ENCODE assay signal across 9 mouse cellular contexts in genomic region chr5:64861471-64862199, GRCm38 (mm10). TPM values are rescaled to one million over a fixed set of nuclear protein-coding genes. Genes with fewer than 3 reads are reported as not detected.
DNase-seq lines count a peak whose midpoint lies in the region; ATAC-seq and TF ChIP-seq lines count a peak whose summit lies in the region.
"Had no signal": no experiment of that assay in that cellular context is flagged by ENCODE, and none has a peak within 500 bp of the region (broad histone marks: within the 10 kb centered on the region; RNA-seq: fewer than 3 reads in every experiment).

No protein-coding gene starts in this region.

- ATAC-seq in hindbrain, embryonic 12.5 days (ENCODE audit: low FRiP score), result no peak
- ATAC-seq in hindbrain, embryonic 11.5 days (ENCODE audit: low FRiP score), result no peak
- ATAC-seq in forebrain, postnatal 0 days, result peak; percentile 5; the same call in 1 of the 2 replicates
- ATAC-seq in lung, embryonic 16.5 days (ENCODE audit: low read depth), result peak; percentile 72

- no peaks in the 10 kb centered on the region for H3K36me3 ChIP-seq in hindbrain, embryonic 12.5 days
- H3K36me3 ChIP-seq in hindbrain, embryonic 11.5 days (ENCODE audit: control insufficient read depth, insufficient read depth, low read length), result no peaks in the 10 kb centered on the region
- no peaks in the 10 kb centered on the region for H3K36me3 ChIP-seq in ES-Bruce4 (ENCODE audit: control insufficient read depth, insufficient read depth, low read length, poor library complexity, severe bottlenecking)
- no peaks in the 10 kb centered on the region for H3K36me3 ChIP-seq in forebrain, postnatal 0 days (ENCODE audit: insufficient read depth)
- no peaks in the 10 kb centered on the region for H3K36me3 ChIP-seq in kidney, adult 2 months (ENCODE audit: control insufficient read depth, insufficient read depth, low read length)
- no peaks in the 10 kb centered on the region for H3K36me3 ChIP-seq in lung, embryonic 16.5 days (ENCODE audit: control insufficient read depth, insufficient read depth, low read length)
- H3K36me3 ChIP-seq: neural tube, embryonic 12.5 days had no signal

- intact Hi-C loops in left cerebral cortex, adult 2 months (cut with DNase I), result loop anchor here (5.0 kb wide), 1 partner anchor 34 kb away; no protein-coding TSS in a partner anchor

- H3K9me3 ChIP-seq in hindbrain, embryonic 12.5 days (replicated peaks), result no peaks in the 10 kb centered on the region
- no peaks in the 10 kb centered on the region for H3K9me3 ChIP-seq in hindbrain, embryonic 11.5 days (ENCODE audit: control insufficient read depth, low read length)
- H3K9me3 ChIP-seq in ES-Bruce4 (replicated peaks; ENCODE audit: control insufficient read depth, insufficient read depth, low read length, poor library complexity, severe bottlenecking), result no peaks in the 10 kb centered on the region
- H3K9me3 ChIP-seq in forebrain, postnatal 0 days (ENCODE audit: low read length), result no peaks in the 10 kb centered on the region
- no peaks in the 10 kb centered on the region for H3K9me3 ChIP-seq in lung, embryonic 16.5 days (ENCODE audit: control insufficient read depth, low read length)
- H3K9me3 ChIP-seq: neural tube, embryonic 12.5 days had no signal

- 0 out of 2 replicates have a peak overlapping the region, but pooled peaks have one; percentile 5 for H3K27ac ChIP-seq in hindbrain, embryonic 12.5 days
- no peak overlapping the region for H3K27ac ChIP-seq in hindbrain, embryonic 11.5 days (ENCODE audit: low read depth, low read length)
- peak overlapping the region; percentile 96 for H3K27ac ChIP-seq in ES-Bruce4 (ENCODE audit: insufficient read depth, low read length)
- no peak overlapping the region for H3K27ac ChIP-seq in forebrain, postnatal 0 days (ENCODE audit: low read depth, low read length)
- H3K27ac ChIP-seq in kidney, adult 2 months (ENCODE audit: insufficient read depth, low read depth, low read length), result peak overlapping the region; percentile 95
- H3K27ac ChIP-seq in lung, embryonic 16.5 days (ENCODE audit: low read length), result peak overlapping the region; percentile 90
- no peak overlapping the region for H3K27ac ChIP-seq in left cerebral cortex, adult 2 months
- H3K27ac ChIP-seq: neural tube, embryonic 12.5 days had no signal

- TF ChIP-seq EP300 in ES-Bruce4 (IDR thresholded peaks at IDR 0.05; ENCODE audit: insufficient read depth, low read depth, low read length), result 0 out of 2 replicates have a peak, but pooled peaks have one; percentile 56

- no peak overlapping the region for H3K9ac ChIP-seq in hindbrain, embryonic 12.5 days
- no peak overlapping the region for H3K9ac ChIP-seq in hindbrain, embryonic 11.5 days (ENCODE audit: low read depth, low read length)
- H3K9ac ChIP-seq in ES-Bruce4 (ENCODE audit: low read depth, poor library complexity, severe bottlenecking), result peak overlapping the region; percentile 47
- no peak overlapping the region for H3K9ac ChIP-seq in forebrain, postnatal 0 days
- peak overlapping the region; percentile 20 for H3K9ac ChIP-seq in lung, embryonic 16.5 days (ENCODE audit: low read length)
- H3K9ac ChIP-seq: neural tube, embryonic 12.5 days had no signal

- H3K4me1 ChIP-seq in hindbrain, embryonic 12.5 days, result peaks cover 17% of the 10 kb centered on the region; the same call in 1 of the 2 replicates
- no peaks in the 10 kb centered on the region for H3K4me1 ChIP-seq in hindbrain, embryonic 11.5 days (replicated peaks; ENCODE audit: control insufficient read depth, insufficient read depth, low read length)
- peaks cover 8% of the 10 kb centered on the region for H3K4me1 ChIP-seq in ES-Bruce4 (ENCODE audit: control insufficient read depth, insufficient read depth, low read length)
- H3K4me1 ChIP-seq in forebrain, postnatal 0 days (ENCODE audit: insufficient read depth), result peaks cover 7% of the 10 kb centered on the region; the same call in 1 of the 2 replicates
- peaks cover 21% of the 10 kb centered on the region for H3K4me1 ChIP-seq in kidney, adult 2 months (ENCODE audit: control insufficient read depth, insufficient read depth, low read length)
- peaks cover 32% of the 10 kb centered on the region for H3K4me1 ChIP-seq in lung, embryonic 16.5 days (replicated peaks; ENCODE audit: control insufficient read depth, insufficient read depth, low read length)

- no peaks in the 10 kb centered on the region for H3K27me3 ChIP-seq in hindbrain, embryonic 12.5 days
- no peaks in the 10 kb centered on the region for H3K27me3 ChIP-seq in hindbrain, embryonic 11.5 days (ENCODE audit: control insufficient read depth, insufficient read depth, low read length)
- no peaks in the 10 kb centered on the region for H3K27me3 ChIP-seq in ES-Bruce4 (ENCODE audit: control insufficient read depth, insufficient read depth, low read length, poor library complexity, severe bottlenecking)
- no peaks in the 10 kb centered on the region for H3K27me3 ChIP-seq in forebrain, postnatal 0 days (ENCODE audit: insufficient read depth, low read length)
- no peaks in the 10 kb centered on the region for H3K27me3 ChIP-seq in kidney, adult 2 months (replicated peaks; ENCODE audit: control insufficient read depth, insufficient read depth, low read length)
- H3K27me3 ChIP-seq in lung, embryonic 16.5 days (ENCODE audit: control insufficient read depth, insufficient read depth, low read depth, low read length), result no peaks in the 10 kb centered on the region
- H3K27me3 ChIP-seq: neural tube, embryonic 12.5 days had no signal

- no peak overlapping the region for H3K4me3 ChIP-seq in hindbrain, embryonic 12.5 days
- H3K4me3 ChIP-seq in hindbrain, embryonic 11.5 days (ENCODE audit: low read depth, low read length), result no peak overlapping the region
- peak overlapping the region; percentile 22 for H3K4me3 ChIP-seq in ES-Bruce4 (ENCODE audit: low read depth, low read length)
- H3K4me3 ChIP-seq in forebrain, postnatal 0 days (ENCODE audit: low read depth, low read length), result no peak overlapping the region
- H3K4me3 ChIP-seq in kidney, adult 2 months (ENCODE audit: insufficient read depth, low read depth, low read length), result peak overlapping the region; percentile 24; the same call in 1 of the 2 replicates
- peak overlapping the region; percentile 12 for H3K4me3 ChIP-seq in lung, embryonic 16.5 days (ENCODE audit: low read length)
- no peak overlapping the region; the same call in 1 of the 2 replicates for H3K4me3 ChIP-seq in left cerebral cortex, adult 2 months
- H3K4me3 ChIP-seq: neural tube, embryonic 12.5 days had no signal

- 68% methylated on average over 17 of the region's 17 CpGs for WGBS in hindbrain, embryonic 12.5 days
- WGBS in hindbrain, embryonic 11.5 days, result 74% methylated on average over 17 of the region's 17 CpGs
- 52% methylated on average over 17 of the region's 17 CpGs for WGBS in forebrain, postnatal 0 days
- WGBS in kidney, adult 2 months, result 16% methylated on average over 17 of the region's 17 CpGs
- 23% methylated on average over 17 of the region's 17 CpGs for WGBS in lung, embryonic 16.5 days

- no peak for TF ChIP-seq CTCF in ES-Bruce4 (IDR thresholded peaks at IDR 0.05; ENCODE audit: low read depth, low read length)
- TF ChIP-seq CTCF in forebrain, postnatal 0 days (IDR thresholded peaks at IDR 0.05; ENCODE audit: low read depth), result no peak
- no peak for TF ChIP-seq CTCF in kidney, adult 2 months (conservative IDR thresholded peaks at IDR 0.05; ENCODE audit: insufficient read depth, insufficient read length, low read depth, low read length)
- TF ChIP-seq CTCF in left cerebral cortex, adult 2 months (IDR thresholded peaks at IDR 0.05), result no peak

- TF ChIP-seq POLR2A in ES-Bruce4 (IDR thresholded peaks at IDR 0.05; ENCODE audit: insufficient read depth, low read length), result peak; percentile 7
- no peak for TF ChIP-seq POLR2A in kidney, adult 2 months (IDR thresholded peaks at IDR 0.05; ENCODE audit: low read depth, low read length)

- DNase-seq in hindbrain, embryonic 11.5 days (ENCODE audit: low spot score), result no peak
- DNase-seq in forebrain, postnatal 0 days, result no peak
- DNase-seq in kidney, adult 2 months, result peak; percentile 96
- DNase-seq in urinary bladder, postnatal 36 days (ENCODE audit: low spot score in 2 of 2), result peak; percentile 53 to 61
- no peak for DNase-seq in left cerebral cortex, adult 2 months (ENCODE audit: extremely low spot score in 1 of 2, low spot score in 2 of 2)

- no peak overlapping the region for H3K4me2 ChIP-seq in hindbrain, embryonic 12.5 days (replicated peaks)
- H3K4me2 ChIP-seq in hindbrain, embryonic 11.5 days (replicated peaks; ENCODE audit: low read depth, low read length), result no peak overlapping the region
- H3K4me2 ChIP-seq in forebrain, postnatal 0 days (ENCODE audit: low read depth), result peak overlapping the region; percentile 11
- H3K4me2 ChIP-seq in lung, embryonic 16.5 days (ENCODE audit: low read depth, low read length), result peak overlapping the region; percentile 49
- H3K4me2 ChIP-seq: neural tube, embryonic 12.5 days had no signal

RNA-seq across cellular contexts. Expression of gene Klf3, which starts 58.4 kb away (rescaled TPM):
- polyA plus RNA-seq in hindbrain, embryonic 12.5 days (2016; fragmentation: Nextera tagmentation; extraction: Ambion mirVana), result 44.6 and 50.7 TPM in 2 replicates
- 35.3 and 47.2 TPM in 2 replicates for polyA plus RNA-seq in hindbrain, embryonic 11.5 days (2014; fragmentation: Nextera tagmentation; extraction: Ambion mirVana)
- 108 and 112 TPM in 2 replicates for polyA plus RNA-seq in ES-Bruce4 (2011; ENCODE audit: insufficient read depth, insufficient read length, low read depth, missing spikeins)
- total RNA-seq in forebrain, postnatal 0 days (2014; rRNA removed), result 10.1 and 14.8 TPM in 2 replicates
- polyA plus RNA-seq in forebrain, postnatal 0 days (2015; fragmentation: Nextera tagmentation; extraction: Ambion mirVana), result 29.7 and 33.7 TPM in 2 replicates
- 46.9 and 47.0 TPM in 2 replicates for polyA plus RNA-seq in kidney, adult 2 months (2012; rRNA removed)
- polyA plus RNA-seq in lung, embryonic 16.5 days (2015; fragmentation: Nextera tagmentation; extraction: Ambion mirVana), result 53.8 and 61.5 TPM in 2 replicates
- 10 to 100 TPM; 28.4 to 35.8 TPM for total RNA-seq in left cerebral cortex, adult 2 months (2021)

Comparison
In these comparisons a context has a peak if more than half of its experiments do, and no peak if none do; other contexts are left out.
1. H3K27ac ChIP-seq: peak in hindbrain, embryonic 12.5 days (single experiment), ES-Bruce4 (single experiment), kidney, adult 2 months (single experiment) and lung, embryonic 16.5 days (single experiment); none in hindbrain, embryonic 11.5 days (single experiment), forebrain, postnatal 0 days (single experiment) and left cerebral cortex, adult 2 months (single experiment).
2. ATAC-seq: peak in forebrain, postnatal 0 days (single experiment) and lung, embryonic 16.5 days (single experiment); none in hindbrain, embryonic 12.5 days (single experiment) and hindbrain, embryonic 11.5 days (single experiment).
3. H3K4me2 ChIP-seq: peak in forebrain, postnatal 0 days (single experiment) and lung, embryonic 16.5 days (single experiment); none in hindbrain, embryonic 12.5 days (single experiment) and hindbrain, embryonic 11.5 days (single experiment).
4. H3K4me3 ChIP-seq: peak in ES-Bruce4 (single experiment), kidney, adult 2 months (single experiment) and lung, embryonic 16.5 days (single experiment); none in hindbrain, embryonic 12.5 days (single experiment), hindbrain, embryonic 11.5 days (single experiment), forebrain, postnatal 0 days (single experiment) and left cerebral cortex, adult 2 months (single experiment).
5. H3K9ac ChIP-seq: peak in ES-Bruce4 (single experiment) and lung, embryonic 16.5 days (single experiment); none in hindbrain, embryonic 12.5 days (single experiment), hindbrain, embryonic 11.5 days (single experiment) and forebrain, postnatal 0 days (single experiment).
6. DNase-seq: peak in kidney, adult 2 months (single experiment) and urinary bladder, postnatal 36 days (2 of 2); none in hindbrain, embryonic 11.5 days (single experiment), forebrain, postnatal 0 days (single experiment) and left cerebral cortex, adult 2 months (0 of 2).